Mouse (Mus musculus) layer of hippocampus, postnatal 25 days (tissue): ENCODE data around the gene Hoxd12. TPM values are rescaled to one million over a fixed set of nuclear protein-coding genes. Genes with fewer than 3 reads are reported as not detected.

Source experiments
- DNase-seq, 2 experiments: peaks; one replicate each; pipeline ENCODE4 v3.0.0; 2022; ENCODE audit warnings: mixed read lengths in 2 of 2, low spot score in 1 of 2; ENCODE audit errors: extremely low spot score in 1 of 2
- microRNA-seq, 2 experiments: library from miRNA; unstranded; fragments of <30 nt; microRNA quantifications; one replicate each; pipeline ENCODE4 v1.2.0; 2021
- total RNA-seq, 2 experiments: library from RNA; stranded (reverse); gene quantifications; 2 replicates each; pipeline ENCODE4 v1.2.3; 2021

The Hoxd12 gene
- total RNA-seq, 2 experiments from 2014 or later = not detected

- no peak for DNase-seq
Observed at GRCm38 (mm10) chr2:74726973-74727639, 52.3 kb downstream of the Hoxd12 start.

Small RNA genes within 50 kb of the gene (microRNA-seq; reads per million reads assigned to microRNA genes)
- gene Gm44463 (0 reads per million in 2 experiments), gene Mir10b (7.6 to 20.4 reads per million in 2 experiments)

Other genes starting within 250 kb of the Hoxd12 start
- 10 to 100 TPM; 52.6 to 53.5 TPM for gene Lnpk, start 95.6 kb upstream of the Hoxd12 start, total RNA-seq
- not detected for gene Evx2, start 15.5 kb upstream of the Hoxd12 start, total RNA-seq
- gene Hoxd13, start 6.7 kb upstream of the Hoxd12 start, total RNA-seq = not detected
- not detected for gene Hoxd11, start 4.5 kb downstream of the Hoxd12 start, total RNA-seq
- not detected for gene Hoxd10, start 16.9 kb downstream of the Hoxd12 start, total RNA-seq
- not detected for gene Hoxd9, start 22.7 kb downstream of the Hoxd12 start, total RNA-seq
- gene Hoxd8, start 29.6 kb downstream of the Hoxd12 start, total RNA-seq = not detected
- not detected for gene Hoxd3, start 36.9 kb downstream of the Hoxd12 start, total RNA-seq
- not detected for gene Hoxd4, start 36.9 kb downstream of the Hoxd12 start, total RNA-seq
- gene Gm28230, start 51.7 kb downstream of the Hoxd12 start, total RNA-seq = not detected
- gene Hoxd1, start 88.0 kb downstream of the Hoxd12 start, total RNA-seq = under 1 TPM; 0.20 to 0.26 TPM
- 10 to 100 TPM; 43.7 to 46.3 TPM for gene Mtx2, start 150.8 kb downstream of the Hoxd12 start, total RNA-seq